Mouse (Mus musculus): ENCODE measurements around the gene Stim2.

DNA sequence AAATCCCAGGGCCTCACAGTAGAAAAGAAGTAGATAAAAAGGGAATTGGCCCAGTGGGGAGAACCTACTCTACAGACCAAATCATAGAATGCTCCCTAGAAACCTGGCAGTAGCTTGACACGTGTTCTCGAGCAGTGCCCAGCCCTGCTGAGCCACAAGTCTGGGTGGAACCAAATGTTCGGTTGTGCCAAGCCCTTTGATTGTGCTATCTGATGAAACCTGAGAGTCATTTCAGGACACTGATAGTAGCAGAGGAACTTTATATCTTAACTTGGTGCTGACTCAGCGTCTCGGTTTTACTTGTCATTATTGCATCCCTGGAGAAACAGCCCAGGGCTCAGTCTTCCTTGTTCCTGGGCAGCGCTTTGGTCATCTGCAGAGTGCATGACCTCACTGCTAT, 61.7 kb downstream of the Stim2 start:
- TF ChIP-seq POLR2AphosphoS2 (IDR thresholded peaks at IDR 0.05; ENCODE audit: low read depth, low read length) = no peak
- TF ChIP-seq EP300 (IDR thresholded peaks at IDR 0.05; ENCODE audit: low read length) = no peak
- TF ChIP-seq ETS1 (conservative IDR thresholded peaks at IDR 0.05; ENCODE audit: low read depth, low read length) = no peak
- no peak for TF ChIP-seq POLR2A (IDR thresholded peaks at IDR 0.05; ENCODE audit: low read depth, low read length)
- TF ChIP-seq TCF12 (IDR thresholded peaks at IDR 0.05; ENCODE audit: low read depth, low read length) = no peak
- no peak for TF ChIP-seq CTCF (conservative IDR thresholded peaks at IDR 0.05 in 1 of 2, IDR thresholded peaks at IDR 0.05 in 1 of 2; ENCODE audit: low read depth in 2 of 2, low read length in 2 of 2)
- no peak for TF ChIP-seq PAX5 (IDR thresholded peaks at IDR 0.05; ENCODE audit: low read length)
- no peak for TF ChIP-seq ZNF384 (IDR thresholded peaks at IDR 0.05; ENCODE audit: low read depth, low read length)
- TF ChIP-seq ZMIZ1 (IDR thresholded peaks at IDR 0.05; ENCODE audit: low read depth, low read length) = no peak
- TF ChIP-seq USF1 (IDR thresholded peaks at IDR 0.05; ENCODE audit: low read depth, low read length) = no peak

Data from CH12.LX (cell line).